Mouse (Mus musculus): ENCODE results near the gene Gm6460.
"Not testable (repeated sequence)": the region's sequence is repeated elsewhere in the genome, so short reads cannot be mapped to it uniquely, and the experiment has no call there.

The Gm6460 gene

DNA sequence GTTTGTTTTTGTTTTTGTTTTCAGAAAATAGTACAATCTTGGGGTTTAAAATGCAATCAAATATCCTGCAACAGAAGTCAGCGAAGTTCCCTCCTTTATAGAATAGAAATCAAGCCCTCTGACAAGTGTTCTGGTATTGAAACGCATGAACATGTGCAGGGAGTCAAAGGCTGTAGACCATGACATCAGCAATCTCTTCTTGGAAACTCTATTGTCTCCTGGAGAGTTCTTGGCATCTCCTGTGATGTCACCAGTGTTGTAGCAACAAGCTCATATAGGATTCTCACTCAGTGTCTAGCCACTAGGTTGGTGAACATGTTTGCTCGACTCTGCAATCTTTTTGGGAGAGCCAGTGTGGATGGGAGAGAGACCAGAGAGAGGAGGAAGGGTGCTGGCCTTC is at the start of gene Gm6460:
TSS of gene Gm6460 (plus strand) at position 301 of the 400 bp plus-strand sequence.
- DNase-seq: not testable (repeated sequence)
